In the genomic region with DNA sequence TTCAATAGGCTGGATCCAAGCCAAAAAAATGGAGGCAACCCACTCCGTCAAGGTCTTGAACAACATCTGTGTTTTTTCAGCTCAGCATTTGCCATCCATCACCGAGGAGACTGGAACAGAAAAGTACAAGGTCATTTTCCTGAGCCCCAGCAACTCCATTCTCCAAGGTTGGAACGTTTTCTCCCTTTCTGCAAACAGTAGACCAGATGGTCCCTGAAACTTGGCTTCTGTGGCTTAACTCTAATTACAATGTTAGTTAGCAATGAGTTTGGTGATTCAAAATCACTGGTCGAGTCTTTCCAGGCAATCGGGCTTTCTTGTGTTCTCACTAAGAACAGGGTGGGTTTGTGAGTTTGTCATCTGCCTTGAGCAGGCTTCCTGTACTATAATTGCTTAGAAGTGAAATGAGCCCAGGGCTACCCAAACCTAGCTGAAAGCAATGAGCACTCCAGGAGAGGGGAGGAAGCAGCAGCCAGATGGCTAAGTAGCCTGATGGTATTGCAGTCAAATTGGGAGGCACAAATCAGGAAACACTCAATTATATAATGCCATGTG, we compare ENCODE assay signal across 10 mouse cellular contexts.
DNase-seq lines count a peak whose midpoint lies in the region; ATAC-seq lines count a peak whose summit lies in the region.
"Had no signal": no experiment of that assay in that cellular context is flagged by ENCODE, and none has a peak within 500 bp of the region (broad histone marks: within the 10 kb centered on the region; RNA-seq: fewer than 3 reads in every experiment).

No protein-coding gene starts in this region.

- no peaks in the 10 kb centered on the region for H3K36me3 ChIP-seq in kidney, embryonic 16.5 days (ENCODE audit: insufficient read depth, low read length)
- H3K36me3 ChIP-seq: limb, embryonic 12.5 days had no signal

- no peak overlapping the region for H3K4me3 ChIP-seq in kidney, embryonic 16.5 days (ENCODE audit: low read length)
- H3K4me3 ChIP-seq: limb, embryonic 12.5 days had no signal

- H3K4me1 ChIP-seq in kidney, embryonic 16.5 days (ENCODE audit: insufficient read depth, low read length), result no peaks in the 10 kb centered on the region
- H3K4me1 ChIP-seq: limb, embryonic 12.5 days had no signal

- no peaks in the 10 kb centered on the region for H3K27me3 ChIP-seq in kidney, embryonic 16.5 days (ENCODE audit: insufficient read depth, low read length)
- H3K27me3 ChIP-seq: limb, embryonic 12.5 days had no signal

- no peaks in the 10 kb centered on the region for H3K9me3 ChIP-seq in kidney, embryonic 16.5 days (ENCODE audit: low read length)
- H3K9me3 ChIP-seq: limb, embryonic 12.5 days had no signal

- peak; percentile 35; the same call in 1 of the 2 replicates for ATAC-seq in kidney, embryonic 16.5 days (ENCODE audit: low FRiP score, low TSS enrichment)

- no peak overlapping the region for H3K4me2 ChIP-seq in kidney, embryonic 16.5 days (replicated peaks; ENCODE audit: low read depth, low read length)
- H3K4me2 ChIP-seq: limb, embryonic 12.5 days had no signal

- no peak overlapping the region for H3K9ac ChIP-seq in kidney, embryonic 16.5 days (replicated peaks; ENCODE audit: low read length)
- H3K9ac ChIP-seq: limb, embryonic 12.5 days had no signal

- intact Hi-C loops in heart, postnatal 36 days (cut with DNase I), result no loop called here

- peak; percentile 3 for DNase-seq in embryo, embryonic 10.5 days (ENCODE audit: low spot score)
- DNase-seq in embryo, embryonic 9.5 days (ENCODE audit: extremely low spot score), result no peak
- no peak for DNase-seq in kidney, adult 9 months
- peak; percentile 59 for DNase-seq in adrenal gland, adult 8-10 months
- DNase-seq in heart, postnatal 36 days, result peak; percentile 3 to 31
- DNase-seq in spleen, postnatal 10 days (ENCODE audit: low spot score in 2 of 2), result no peak
- DNase-seq in frontal cortex, postnatal 25 days (ENCODE audit: low spot score in 2 of 2), result no peak
- DNase-seq: cerebellum, adult 18-20 months had no signal

- H3K27ac ChIP-seq in kidney, embryonic 16.5 days (ENCODE audit: low read length), result peak overlapping the region; percentile 19
- H3K27ac ChIP-seq: limb, embryonic 12.5 days had no signal

- WGBS in kidney, embryonic 16.5 days, result 42% methylated on average over 5 of the region's 5 CpGs

Comparison
In these comparisons a context has a peak if more than half of its experiments do, and no peak if none do; other contexts are left out.
1. DNase-seq: peak in embryo, embryonic 10.5 days (single experiment), adrenal gland, adult 8-10 months (single experiment) and heart, postnatal 36 days (2 of 2); none in embryo, embryonic 9.5 days (single experiment), kidney, adult 9 months (single experiment), spleen, postnatal 10 days (0 of 2) and frontal cortex, postnatal 25 days (0 of 2).